Mouse (Mus musculus) CH12.LX (cell line): Measurements from ENCODE around the gene Zfp141. TPM values are rescaled to one million over a fixed set of nuclear protein-coding genes. Genes with fewer than 3 reads are reported as not detected.

Source experiments
- DNase-seq: peaks from one replicate; pipeline ENCODE4 v3.0.0-alpha.2; 2013; ENCODE audit errors: extremely low read depth
- H3K27ac ChIP-seq: 2 replicates; pipeline ENCODE4 v1.5.1; 2012; ENCODE audit warnings: low read depth, mild to moderate bottlenecking, control low read depth, moderate library complexity; ENCODE audit not compliant: insufficient read depth
- H3K27me3 ChIP-seq: replicated peaks from 2 replicates; pipeline ENCODE3; 2012; ENCODE audit warnings: inconsistent platforms
- H3K36me3 ChIP-seq, 2 experiments: replicated peaks in 1 of 2; 2 replicates each; pipeline versions ENCODE3 to v1.6.1; 2012; ENCODE audit warnings: inconsistent platforms in 1 of 2, low read length in 1 of 2, mild to moderate bottlenecking in 1 of 2, mixed read lengths in 1 of 2, moderate library complexity in 1 of 2; ENCODE audit not compliant: control insufficient read depth in 1 of 2, insufficient read depth in 1 of 2
- H3K4me1 ChIP-seq, 2 experiments: 2 replicates each; pipeline ENCODE4 v1.6.1; 2012; ENCODE audit warnings: inconsistent platforms in 1 of 2, moderate library complexity in 1 of 2; ENCODE audit not compliant: insufficient read depth in 2 of 2, control insufficient read depth in 1 of 2
- H3K4me2 ChIP-seq: 2 replicates; pipeline ENCODE4 v1.6.1; 2012; ENCODE audit warnings: low read depth, mild to moderate bottlenecking, control low read depth; ENCODE audit not compliant: poor library complexity, insufficient read depth, severe bottlenecking
- H3K4me3 ChIP-seq, 3 experiments: fragments of 150-350 bp in 1 of 3; sonication (generic) in 1 of 3; replicated peaks in 1 of 3; 2 replicates each; pipeline versions ENCODE3 to v1.5.1; 2011 to 2012; ENCODE audit warnings: low read depth in 2 of 3, low read length in 2 of 3, mild to moderate bottlenecking in 2 of 3, moderate library complexity in 2 of 3, control low read depth in 1 of 3, improper control_type of control experiment in 1 of 3, inconsistent platforms in 1 of 3, mixed read lengths in 1 of 3; ENCODE audit not compliant: poor library complexity in 1 of 3
- H3K79me2 ChIP-seq: replicated peaks from 2 replicates; pipeline ENCODE4 v1.6.1; 2012; ENCODE audit warnings: mild to moderate bottlenecking, moderate library complexity; ENCODE audit not compliant: control insufficient read depth, poor library complexity, insufficient read depth, severe bottlenecking; ENCODE audit errors: extremely low read depth
- H3K9ac ChIP-seq: 2 replicates; pipeline ENCODE4 v1.6.1; 2012; ENCODE audit warnings: low read depth, mild to moderate bottlenecking, control low read depth, moderate library complexity; ENCODE audit not compliant: insufficient read depth
- H3K9me3 ChIP-seq: replicated peaks from 2 replicates; pipeline ENCODE3; 2012; ENCODE audit warnings: low read length, inconsistent platforms, mixed read lengths
- BHLHE40 ChIP-seq: IDR thresholded peaks from 2 replicates; pipeline ENCODE4 v1.6.1; 2011; ENCODE audit warnings: mild to moderate bottlenecking, low read depth, low read length, improper control_type of control experiment
- CTCF ChIP-seq, 2 experiments: IDR thresholded peaks in 1 of 2; conservative IDR thresholded peaks in 1 of 2; 2 replicates each; pipeline ENCODE4 v1.5.1; 2011 to 2012; ENCODE audit warnings: low read depth in 2 of 2, low read length in 2 of 2, improper control_type of control experiment in 1 of 2, inconsistent platforms in 1 of 2, mild to moderate bottlenecking in 1 of 2, moderate library complexity in 1 of 2
- EP300 ChIP-seq: IDR thresholded peaks from 2 replicates; pipeline ENCODE4 v1.6.1; 2011; ENCODE audit warnings: low read length, improper control_type of control experiment
- ETS1 ChIP-seq: conservative IDR thresholded peaks from 2 replicates; pipeline ENCODE4 v1.6.1; 2012; ENCODE audit warnings: low read depth, mild to moderate bottlenecking, inconsistent platforms, low read length, improper control_type of control experiment, moderate library complexity
- GABPA ChIP-seq: IDR thresholded peaks from 2 replicates; pipeline ENCODE4 v1.6.1; 2012; ENCODE audit warnings: low read depth, low read length, improper control_type of control experiment, inconsistent platforms; ENCODE audit not compliant: insufficient replicate concordance
- HCFC1 ChIP-seq: IDR thresholded peaks from 2 replicates; pipeline ENCODE4 v1.6.1; 2012; ENCODE audit warnings: low read depth, mild to moderate bottlenecking, inconsistent platforms, low read length, improper control_type of control experiment
- JUN ChIP-seq: IDR thresholded peaks from 2 replicates; pipeline ENCODE4 v1.6.1; 2011; ENCODE audit warnings: low read depth, mild to moderate bottlenecking, low read length, improper control_type of control experiment, moderate library complexity; ENCODE audit not compliant: insufficient read depth
- JUND ChIP-seq: conservative IDR thresholded peaks from 2 replicates; pipeline ENCODE4 v1.6.1; 2011; ENCODE audit warnings: low read depth, low read length, improper control_type of control experiment
- MAFK ChIP-seq: IDR thresholded peaks from 2 replicates; pipeline ENCODE4 v1.6.1; 2011; ENCODE audit warnings: low read length, improper control_type of control experiment; ENCODE audit not compliant: insufficient replicate concordance
- MEF2A ChIP-seq: IDR thresholded peaks from 2 replicates; pipeline ENCODE4 v1.6.1; 2014; ENCODE audit warnings: low read depth, mild to moderate bottlenecking, inconsistent platforms, low read length, improper control_type of control experiment, borderline replicate concordance
- MXI1 ChIP-seq: IDR thresholded peaks from 2 replicates; pipeline ENCODE4 v1.6.1; 2011; ENCODE audit warnings: mild to moderate bottlenecking, low read depth, low read length, improper control_type of control experiment
- POLR2AphosphoS2 ChIP-seq: IDR thresholded peaks from 2 replicates; pipeline ENCODE4 v1.6.1; 2011; ENCODE audit warnings: low read depth, low read length, improper control_type of control experiment
- TCF12 ChIP-seq: IDR thresholded peaks from 2 replicates; pipeline ENCODE4 v1.6.1; 2014; ENCODE audit warnings: low read depth, mild to moderate bottlenecking, inconsistent platforms, low read length, improper control_type of control experiment
- UBTF ChIP-seq: IDR thresholded peaks from 2 replicates; pipeline ENCODE4 v1.6.1; 2012; ENCODE audit warnings: low read depth, mild to moderate bottlenecking, inconsistent platforms, low read length, improper control_type of control experiment, moderate library complexity
- USF1 ChIP-seq: IDR thresholded peaks from 2 replicates; pipeline ENCODE4 v1.6.1; 2014; ENCODE audit warnings: low read depth, mild to moderate bottlenecking, inconsistent platforms, low read length, improper control_type of control experiment
- USF2 ChIP-seq: conservative IDR thresholded peaks from 2 replicates; pipeline ENCODE4 v1.6.1; 2011; ENCODE audit warnings: low read depth, low read length, improper control_type of control experiment
- ZNF384 ChIP-seq: IDR thresholded peaks from 2 replicates; pipeline ENCODE4 v1.6.1; 2012; ENCODE audit warnings: low read depth, low read length, improper control_type of control experiment, inconsistent platforms
- dilution Hi-C: fragments of 300-500 bp; cut with MboI; formaldehyde crosslinking; loops from 2 replicates; pipeline ENCODE4 v1.14.3; 2020; ENCODE audit warnings: low sequenced_read_pairs; ENCODE audit not compliant: extremely low pct_unique_long_range_greater_than_20kb, extremely low pct_ligation_motif_present
- in situ Hi-C: fragments of 300-500 bp; cut with MboI; formaldehyde crosslinking; loops from 3 replicates; pipeline ENCODE4 v1.14.3; 2019; ENCODE audit warnings: low sequenced_read_pairs, low pct_ligation_motif_present, low pct_unique_long_range_greater_than_20kb, mixed read lengths
- polyA plus RNA-seq: library from polyadenylated mRNA; unstranded; fragments of >175 nt; gene quantifications from 2 replicates; pipeline ENCODE4 v1.2.1, GENCODE M21; 2012; ENCODE audit warnings: low read depth; ENCODE audit not compliant: insufficient read length
- total RNA-seq, 2 experiments: library from RNA; depleted of rRNA; stranded (reverse); fragments of 300-350 nt in 1 of 2; fragments of >200 nt in 1 of 2; gene quantifications; 2 replicates each; pipeline ENCODE4 v1.2.3; 2012 to 2014

The Zfp141 gene
- total and polyA plus RNA-seq, 3 experiments, result 13.5 to 26.8 (median 18.0) TPM

DNA sequence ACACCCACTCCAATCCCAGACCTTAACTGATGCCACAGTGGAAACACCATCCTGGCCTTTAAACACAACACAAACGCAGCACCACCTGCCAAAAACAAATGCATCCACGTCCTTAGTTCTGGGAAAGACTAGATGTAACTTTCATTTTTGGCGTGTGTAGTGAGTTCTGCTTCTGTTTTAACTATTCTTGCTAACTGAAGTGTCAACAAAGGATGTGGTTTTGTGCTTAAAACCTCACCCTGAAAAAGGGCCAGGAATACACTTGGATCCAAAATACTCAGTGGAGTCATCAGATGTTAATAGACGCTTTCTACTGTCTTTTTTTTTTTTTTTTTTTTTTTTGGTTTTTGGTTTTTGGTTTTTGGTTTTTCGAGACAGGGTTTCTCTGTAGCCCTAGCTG, 14.7 kb downstream of the Zfp141 start:
- Histone ChIP-seq H3K27ac (no peak overlapping the region), H3K27me3 (no peaks in the 10 kb centered on the region), H3K36me3 (peaks cover 12 to 35% of the 10 kb centered on the region in 2 experiments), H3K4me1 (peaks cover 0 to 6% of the 10 kb centered on the region in 2 experiments; a peak in 2 of 4 replicates), H3K9me3 (no peaks in the 10 kb centered on the region), H3K79me2 (peaks cover 13% of the 10 kb centered on the region), H3K9ac (no peak overlapping the region), H3K4me2 (peak overlapping the region; percentile 13; the same call in 1 of the 2 replicates), H3K4me3 (no peak overlapping the region)
- DNase-seq, result no peak
- in situ Hi-C loops (no loop called here), dilution Hi-C loops (no loop called here)
- no peak for TF ChIP-seq USF1
- no peak for TF ChIP-seq BHLHE40
- TF ChIP-seq USF2, result no peak
- TF ChIP-seq, all 38 proteins: peak for 0

DNA sequence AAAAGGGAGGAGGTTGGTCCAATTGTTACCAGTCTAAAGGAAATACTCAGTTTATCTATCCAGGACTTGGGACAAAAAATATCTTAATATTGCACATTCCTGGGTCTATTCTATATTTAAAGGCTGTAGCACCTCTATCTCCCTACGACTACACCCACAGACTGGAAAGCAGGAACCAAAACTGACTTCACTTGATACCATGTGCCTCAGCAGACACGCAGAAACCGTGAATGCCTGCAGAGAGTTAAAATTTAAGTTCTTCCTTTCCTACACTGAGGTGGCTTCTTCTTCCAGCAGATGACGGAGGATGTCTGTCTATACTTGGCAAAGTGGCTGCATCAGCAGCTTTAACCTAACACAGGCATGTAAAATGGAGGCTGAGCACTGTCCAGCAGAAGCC, 15.2 kb downstream of the Zfp141 start:
- Histone ChIP-seq H3K79me2 (peaks cover 13% of the 10 kb centered on the region), H3K9ac (no peak overlapping the region), H3K27ac (no peak overlapping the region), H3K4me3 (no peak overlapping the region)
- in situ Hi-C loops, result no loop called here
- TF ChIP-seq EP300 (no peak), MAFK (no peak), HCFC1 (no peak), ETS1 (no peak), POLR2AphosphoS2 (no peak), UBTF (no peak), JUND (no peak), TCF12 (no peak), GABPA (no peak), USF1 (no peak), ZNF384 (no peak), MEF2A (no peak), MXI1 (no peak), JUN (no peak), CTCF (conservative IDR thresholded peaks at IDR 0.05 in 1 of 2, IDR thresholded peaks at IDR 0.05 in 1 of 2; ENCODE audit: low read depth in 2 of 2, low read length in 2 of 2) (no peak)
- TF ChIP-seq, all 38 proteins: peak for 0
- Histone ChIP-seq H3K4me2 (no peak overlapping the region), H3K36me3 (peaks cover 12 to 38% of the 10 kb centered on the region in 2 experiments), H3K27me3 (no peaks in the 10 kb centered on the region), H3K9me3 (no peaks in the 10 kb centered on the region), H3K4me1 (peaks cover 0 to 6% of the 10 kb centered on the region in 2 experiments; a peak in 2 of 4 replicates)
- dilution Hi-C loops, result no loop called here
- DNase-seq, result no peak
